Mouse (Mus musculus) MEL (cell line): ENCODE data around the gene Ebp. TPM values are rescaled to one million over a fixed set of nuclear protein-coding genes. Genes with fewer than 3 reads are reported as not detected.
A peak's percentile ranks its signal among the peaks of the same experiment; 100 is the strongest.

Experiments used
- DNase-seq: peaks from one replicate; pipeline ENCODE4 v3.0.0; 2011; ENCODE audit warnings: low read depth, low spot score
- H3K27ac ChIP-seq: 2 replicates; pipeline ENCODE4 v1.5.1; 2012; ENCODE audit warnings: low read depth, mild to moderate bottlenecking, control low read depth, low read length, moderate library complexity; ENCODE audit not compliant: control insufficient read depth
- H3K27me3 ChIP-seq, 2 experiments: fragments of 150-350 bp in 1 of 2; sonication (generic) in 1 of 2; 2 replicates each; pipeline ENCODE4 v1.6.1; 2012; ENCODE audit warnings: low read length in 2 of 2, mild to moderate bottlenecking in 2 of 2, improper control_type of control experiment in 1 of 2, moderate library complexity in 1 of 2; ENCODE audit not compliant: insufficient read depth in 2 of 2, control insufficient read depth in 1 of 2
- H3K36me3 ChIP-seq, 2 experiments: 2 replicates each; pipeline ENCODE4 v1.6.1; 2012 to 2014; ENCODE audit warnings: low read length in 2 of 2, improper control_type of control experiment in 1 of 2, inconsistent platforms in 1 of 2, mild to moderate bottlenecking in 1 of 2; ENCODE audit not compliant: insufficient read depth in 2 of 2, control insufficient read depth in 1 of 2
- H3K4me1 ChIP-seq, 2 experiments: fragments of 150-350 bp in 1 of 2; sonication (generic) in 1 of 2; 2 replicates each; pipeline ENCODE4 v1.6.1; 2012; ENCODE audit warnings: low read length in 2 of 2, improper control_type of control experiment in 1 of 2, mild to moderate bottlenecking in 1 of 2; ENCODE audit not compliant: insufficient read depth in 2 of 2, control insufficient read depth in 1 of 2
- H3K4me3 ChIP-seq, 2 experiments: fragments of 150-350 bp in 1 of 2; sonication (generic) in 1 of 2; 2 replicates each; pipeline ENCODE4 v1.5.1; 2012; ENCODE audit warnings: low read depth in 2 of 2, low read length in 2 of 2, mild to moderate bottlenecking in 2 of 2, moderate library complexity in 2 of 2, control low read depth in 1 of 2, improper control_type of control experiment in 1 of 2; ENCODE audit not compliant: control insufficient read depth in 1 of 2, insufficient read depth in 1 of 2
- H3K79me2 ChIP-seq: 2 replicates; pipeline ENCODE4 v1.6.1; 2012; ENCODE audit warnings: mild to moderate bottlenecking, low read length, moderate library complexity; ENCODE audit not compliant: control insufficient read depth, poor library complexity, insufficient read depth
- H3K9ac ChIP-seq: 2 replicates; pipeline ENCODE4 v1.6.1; 2012; ENCODE audit warnings: low read depth, mild to moderate bottlenecking, control low read depth, low read length, moderate library complexity; ENCODE audit not compliant: control insufficient read depth, poor library complexity, severe bottlenecking
- H3K9me3 ChIP-seq: fragments of 150-350 bp; sonication (generic); replicated peaks from 2 replicates; pipeline ENCODE4 v1.6.1; 2012; ENCODE audit warnings: mild to moderate bottlenecking, low read length, improper control_type of control experiment, moderate library complexity; ENCODE audit not compliant: insufficient read depth
- BHLHE40 ChIP-seq: IDR thresholded peaks from 2 replicates; pipeline ENCODE4 v1.6.1; 2012; ENCODE audit warnings: low read depth, mild to moderate bottlenecking, inconsistent platforms, low read length, improper control_type of control experiment, borderline replicate concordance
- CHD1 ChIP-seq: IDR thresholded peaks from 2 replicates; pipeline ENCODE4 v1.6.1; 2012; ENCODE audit warnings: low read depth, mild to moderate bottlenecking, inconsistent platforms, low read length, improper control_type of control experiment
- CHD2 ChIP-seq: IDR thresholded peaks from 2 replicates; pipeline ENCODE4 v1.6.1; 2011; ENCODE audit warnings: low read length, improper control_type of control experiment
- CTCF ChIP-seq, 3 experiments: IDR thresholded peaks in 2 of 3; conservative IDR thresholded peaks in 1 of 3; 2 replicates each; pipeline ENCODE4 v1.5.1; 2011 to 2012; ENCODE audit warnings: low read length in 3 of 3, low read depth in 2 of 3, mild to moderate bottlenecking in 2 of 3, improper control_type of control experiment in 1 of 3, inconsistent platforms in 1 of 3, mixed read lengths in 1 of 3, moderate library complexity in 1 of 3; ENCODE audit not compliant: control insufficient read depth in 1 of 3, insufficient read depth in 1 of 3, poor library complexity in 1 of 3, severe bottlenecking in 1 of 3
- E2F4 ChIP-seq: IDR thresholded peaks from 2 replicates; pipeline ENCODE4 v1.6.1; 2011; ENCODE audit warnings: low read depth, low read length, improper control_type of control experiment, borderline replicate concordance
- ELF1 ChIP-seq: IDR thresholded peaks from 2 replicates; pipeline ENCODE4 v1.6.1; 2014; ENCODE audit warnings: low read depth, mild to moderate bottlenecking, inconsistent platforms, low read length, improper control_type of control experiment, moderate library complexity
- EP300 ChIP-seq, 2 experiments: IDR thresholded peaks; 2 replicates each; pipeline ENCODE4 v1.6.1; 2011; ENCODE audit warnings: improper control_type of control experiment in 2 of 2, low read length in 2 of 2, low read depth in 1 of 2, mild to moderate bottlenecking in 1 of 2
- GABPA ChIP-seq: IDR thresholded peaks from 2 replicates; pipeline ENCODE4 v1.6.1; 2012; ENCODE audit warnings: low read depth, mild to moderate bottlenecking, inconsistent platforms, low read length, improper control_type of control experiment, moderate library complexity
- HCFC1 ChIP-seq: IDR thresholded peaks from 2 replicates; pipeline ENCODE4 v1.6.1; 2012; ENCODE audit warnings: low read depth, mild to moderate bottlenecking, inconsistent platforms, low read length, improper control_type of control experiment, moderate library complexity
- KAT2A ChIP-seq: conservative IDR thresholded peaks from 2 replicates; pipeline ENCODE4 v1.6.1; 2012; ENCODE audit warnings: low read depth, low read length, improper control_type of control experiment, inconsistent platforms
- MAZ ChIP-seq: IDR thresholded peaks from 2 replicates; pipeline ENCODE4 v1.6.1; 2012; ENCODE audit warnings: low read depth, mild to moderate bottlenecking, inconsistent platforms, low read length, improper control_type of control experiment
- MXI1 ChIP-seq: IDR thresholded peaks from 2 replicates; pipeline ENCODE4 v1.6.1; 2011; ENCODE audit warnings: mild to moderate bottlenecking, low read depth, low read length, improper control_type of control experiment
- MYC ChIP-seq: IDR thresholded peaks from 2 replicates; pipeline ENCODE4 v1.6.1; 2011; ENCODE audit warnings: low read depth, mild to moderate bottlenecking, low read length, improper control_type of control experiment, moderate library complexity
- NELFE ChIP-seq: IDR thresholded peaks from 2 replicates; pipeline ENCODE4 v1.6.1; 2011; ENCODE audit warnings: low read depth, low read length, improper control_type of control experiment
- NRF1 ChIP-seq: IDR thresholded peaks from 2 replicates; pipeline ENCODE4 v1.6.1; 2014; ENCODE audit warnings: low read depth, mild to moderate bottlenecking, inconsistent platforms, low read length, improper control_type of control experiment, moderate library complexity; ENCODE audit not compliant: poor library complexity, insufficient read depth, severe bottlenecking
- POLR2A ChIP-seq, 2 experiments: IDR thresholded peaks; 2 replicates each; pipeline ENCODE4 v1.6.1; 2011 to 2012; ENCODE audit warnings: low read length in 2 of 2, mild to moderate bottlenecking in 2 of 2, control low read depth in 1 of 2, improper control_type of control experiment in 1 of 2, low read depth in 1 of 2, moderate library complexity in 1 of 2; ENCODE audit not compliant: control insufficient read depth in 1 of 2, insufficient read depth in 1 of 2, poor library complexity in 1 of 2
- POLR2AphosphoS2 ChIP-seq: IDR thresholded peaks from 2 replicates; pipeline ENCODE4 v1.6.1; 2011; ENCODE audit warnings: low read length, improper control_type of control experiment
- RCOR1 ChIP-seq: IDR thresholded peaks from 2 replicates; pipeline ENCODE4 v1.6.1; 2012; ENCODE audit warnings: low read depth, mild to moderate bottlenecking, inconsistent platforms, low read length, improper control_type of control experiment
- SIN3A ChIP-seq: IDR thresholded peaks from 2 replicates; pipeline ENCODE4 v1.6.1; 2012; ENCODE audit warnings: low read length, improper control_type of control experiment, inconsistent platforms
- TBP ChIP-seq: IDR thresholded peaks from 2 replicates; pipeline ENCODE4 v1.8.0; 2011; ENCODE audit warnings: low read depth, low read length, improper control_type of control experiment
- TCF12 ChIP-seq: IDR thresholded peaks from 2 replicates; pipeline ENCODE4 v1.6.1; 2014; ENCODE audit warnings: low read depth, mild to moderate bottlenecking, inconsistent platforms, low read length, improper control_type of control experiment, moderate library complexity
- ZKSCAN1 ChIP-seq: IDR thresholded peaks from 2 replicates; pipeline ENCODE4 v1.6.1; 2012; ENCODE audit warnings: low read depth, mild to moderate bottlenecking, inconsistent platforms, low read length, improper control_type of control experiment, moderate library complexity
- ZMIZ1 ChIP-seq: IDR thresholded peaks from 2 replicates; pipeline ENCODE4 v1.6.1; 2012; ENCODE audit warnings: low read depth, mild to moderate bottlenecking, inconsistent platforms, low read length, improper control_type of control experiment, moderate library complexity
- polyA plus RNA-seq, 2 experiments: library from polyadenylated mRNA; stranded (reverse) in 1 of 2; unstranded in 1 of 2; fragments of >175 nt in 1 of 2; fragments of >200 nt in 1 of 2; gene quantifications; 2 replicates each; pipeline versions ENCODE4 v1.2.1 to v1.2.4; 2012; ENCODE audit warnings: low replicate concordance in 2 of 2, low read depth in 1 of 2; ENCODE audit not compliant: insufficient read length in 2 of 2, insufficient read depth in 1 of 2, missing spikeins in 1 of 2
- total RNA-seq: library from RNA; depleted of rRNA; stranded (reverse); fragments of 300-350 nt; gene quantifications from 2 replicates; pipeline ENCODE4 v1.2.3, GENCODE M21; 2012

Ebp gene
- total and polyA plus RNA-seq, 3 experiments = 103 to 133 TPM; not detected in 1

GRCm38 (mm10) chrX:8206015-8206693 is 12.8 kb upstream of the Ebp start, which contains the start of gene Porcn:
Gene Porcn, minus strand, starts transcription at chrX:8206525.
- peaks cover 0 to 14% of the 10 kb centered on the region in 2 experiments; a peak in 2 of 4 replicates for H3K36me3 ChIP-seq
- no peaks in the 10 kb centered on the region for H3K9me3 ChIP-seq
- H3K4me1 ChIP-seq = peaks cover 10 to 13% of the 10 kb centered on the region in 2 experiments
- no peaks in the 10 kb centered on the region for H3K79me2 ChIP-seq
- TF ChIP-seq RCOR1 = 0 out of 2 replicates have a peak, but pooled peaks have one; percentile 10
- TF ChIP-seq MYC = peak; percentile 11; the same call in 1 of the 2 replicates
- peak; percentile 82 for TF ChIP-seq NELFE
- TF ChIP-seq KAT2A = no peak
- TF ChIP-seq POLR2A (IDR thresholded peaks at IDR 0.05; ENCODE audit: control insufficient read depth in 1 of 2, insufficient read depth in 1 of 2, low read depth in 1 of 2, low read length in 2 of 2, poor library complexity in 1 of 2) = peak; percentile 93 to 96
- TF ChIP-seq ZMIZ1 = peak; percentile 91
- TF ChIP-seq CTCF (IDR thresholded peaks at IDR 0.05 in 2 of 3, conservative IDR thresholded peaks at IDR 0.05 in 1 of 3; ENCODE audit: control insufficient read depth in 1 of 3, insufficient read depth in 1 of 3, low read depth in 2 of 3, low read length in 3 of 3, poor library complexity in 1 of 3, severe bottlenecking in 1 of 3) = no peak
- peak; percentile 34; the same call in 1 of the 2 replicates for TF ChIP-seq TCF12
- TF ChIP-seq SIN3A = peak; percentile 81; the same call in 1 of the 2 replicates
- TF ChIP-seq EP300 (IDR thresholded peaks at IDR 0.05; ENCODE audit: low read depth in 1 of 2, low read length in 2 of 2) = no peak
- TF ChIP-seq CHD2 = peak; percentile 62
- TF ChIP-seq MXI1 = peak; percentile 82; the same call in 1 of the 2 replicates
- TF ChIP-seq NRF1 = peak; percentile 52; the same call in 1 of the 2 replicates
- peak; percentile 78 for TF ChIP-seq POLR2AphosphoS2
- no peak for TF ChIP-seq CHD1
- TF ChIP-seq TBP = peak; percentile 64
- peak; percentile 29; the same call in 1 of the 2 replicates for TF ChIP-seq ELF1
- TF ChIP-seq BHLHE40 = no peak
- TF ChIP-seq HCFC1 = peak; percentile 74
- peak; percentile 50; the same call in 1 of the 2 replicates for TF ChIP-seq MAZ
- TF ChIP-seq E2F4 = no peak
- no peak for TF ChIP-seq ZKSCAN1
- TF ChIP-seq GABPA = no peak
- no peaks in the 10 kb centered on the region for H3K27me3 ChIP-seq
- H3K27ac ChIP-seq = peak within 1 kb of the TSS; percentile 82
- DNase-seq = peak; percentile 94
- peak within 1 kb of the TSS; percentile 70 for H3K9ac ChIP-seq
- H3K4me3 ChIP-seq = peak within 1 kb of the TSS; percentile 63 to 83
